Mouse (Mus musculus) embryonic facial prominence, embryonic 10.5 days (tissue): Measurements from ENCODE around the gene Omg. TPM values are rescaled to one million over a fixed set of nuclear protein-coding genes. Genes with fewer than 3 reads are reported as not detected.

Source experiments
- DNase-seq: peaks from one replicate; pipeline ENCODE4 v3.0.0-alpha.2; 2017; ENCODE audit warnings: low spot score
- H3K27ac ChIP-seq: fragments of 300-500 bp; sonication (generic); replicated peaks from 2 replicates; pipeline ENCODE4 v1.5.1; 2016; ENCODE audit warnings: mild to moderate bottlenecking
- H3K27me3 ChIP-seq: fragments of 300-500 bp; sonication (generic); replicated peaks from 2 replicates; pipeline ENCODE4 v1.6.1; 2016; ENCODE audit warnings: low read depth, mild to moderate bottlenecking; ENCODE audit not compliant: poor library complexity, severe bottlenecking
- H3K36me3 ChIP-seq: fragments of 300-500 bp; sonication (generic); replicated peaks from 2 replicates; pipeline ENCODE4 v1.6.1; 2016; ENCODE audit warnings: mild to moderate bottlenecking, moderate library complexity
- H3K4me1 ChIP-seq: fragments of 300-500 bp; sonication (generic); 2 replicates; pipeline ENCODE4 v1.6.1; 2016
- H3K4me3 ChIP-seq: fragments of 300-500 bp; sonication (generic); 2 replicates; pipeline ENCODE4 v1.5.1; 2016; ENCODE audit warnings: mild to moderate bottlenecking, moderate library complexity
- H3K9me3 ChIP-seq: fragments of 300-500 bp; sonication (generic); 2 replicates; pipeline ENCODE4 v1.6.1; 2016; ENCODE audit warnings: mild to moderate bottlenecking
- WGBS: fragments of 180-500 bp; shearing (Covaris S2); methylation state at CpG from one replicate; pipeline ENCODE4 v1.1.7; 2016; 5-methylcytosine and 5-hydroxymethylcytosine counted together
- polyA plus RNA-seq: library from polyadenylated mRNA; unstranded; fragments of >200 nt; fragmentation: Nextera tagmentation; extraction: Ambion mirVana; gene quantifications from 2 replicates; pipeline ENCODE4 v1.2.1, GENCODE M21; 2016

Omg gene
- polyA plus RNA-seq, 1 experiment from 2014 or later: 0.12 TPM

DNA sequence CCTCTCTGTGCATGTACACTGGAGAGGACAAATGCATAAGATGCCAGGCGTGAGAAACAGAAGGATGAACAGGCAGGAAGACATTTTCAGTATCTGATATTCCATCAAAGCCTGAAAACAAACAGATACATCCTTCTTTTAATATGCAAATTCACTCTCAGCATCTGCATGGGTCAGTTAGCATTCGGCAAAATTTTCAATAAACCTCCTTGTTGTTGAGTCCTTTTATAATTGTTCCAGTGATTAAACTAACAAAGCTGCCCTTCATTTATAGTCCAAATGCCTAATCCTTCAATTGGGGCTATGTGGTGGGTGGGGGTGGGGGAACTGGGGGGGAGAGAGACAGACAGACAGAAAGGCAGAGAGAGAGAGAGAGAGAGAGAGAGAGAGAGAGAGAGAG lies 967 bp downstream of the Omg start:
- Histone ChIP-seq H3K9me3 (no peaks in the 10 kb centered on the region), H3K4me3 (no peak overlapping the region), H3K27ac (no peak overlapping the region), H3K4me1 (no peaks in the 10 kb centered on the region), H3K36me3 (0 out of 2 replicates have a peak, but pooled peaks cover 3% of the 10 kb centered on the region), H3K27me3 (no peaks in the 10 kb centered on the region)
- no peak for DNase-seq
- 65% methylated on average over 2 of the region's 2 CpGs for WGBS

DNA sequence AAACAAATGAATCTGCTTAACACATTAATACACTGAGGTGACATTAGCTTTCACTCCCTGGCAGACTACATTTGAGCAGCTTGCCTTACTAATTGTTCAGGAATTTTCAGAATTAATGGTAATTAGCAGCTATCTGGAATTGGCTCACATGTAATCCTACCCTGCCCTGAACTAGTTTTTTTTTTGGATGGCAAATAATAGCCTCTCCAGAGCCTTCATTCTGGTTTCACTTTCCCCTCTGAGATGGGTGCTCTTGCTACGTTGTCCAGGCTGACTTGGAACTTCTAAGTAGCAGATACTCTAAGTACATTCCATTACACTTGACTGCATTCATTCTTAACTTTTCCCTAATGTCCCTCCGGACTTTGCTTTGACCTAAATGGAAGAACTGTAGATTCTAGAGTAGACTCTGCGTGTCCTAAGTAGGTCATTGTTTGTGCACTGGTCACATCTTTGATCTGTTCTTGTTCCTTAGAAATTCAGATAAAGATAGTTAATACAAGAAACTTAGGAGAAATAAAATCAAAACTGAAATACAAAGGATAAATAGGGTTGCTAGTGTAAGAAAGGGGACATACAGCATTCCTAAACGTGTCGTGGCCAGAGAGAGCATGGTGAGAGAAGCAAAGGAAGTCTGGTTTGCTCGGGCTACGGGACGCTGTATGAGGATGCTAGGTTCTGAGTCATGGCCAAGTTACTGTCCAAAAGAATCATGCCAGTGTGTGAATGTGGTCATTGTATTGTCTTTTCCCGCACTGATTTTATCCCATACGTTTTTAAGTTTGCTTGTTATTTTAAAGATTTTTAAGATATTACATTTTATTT lies 8.7 kb downstream of the Omg start:
- 81% methylated on average over 10 of the region's 10 CpGs for WGBS
- H3K4me1 ChIP-seq: no peaks in the 10 kb centered on the region
- H3K27ac ChIP-seq: no peak overlapping the region
- no peaks in the 10 kb centered on the region for H3K27me3 ChIP-seq
- no peak for DNase-seq
- H3K36me3 ChIP-seq: peaks cover 23% of the 10 kb centered on the region
- H3K9me3 ChIP-seq: no peaks in the 10 kb centered on the region
- no peak overlapping the region for H3K4me3 ChIP-seq

DNA sequence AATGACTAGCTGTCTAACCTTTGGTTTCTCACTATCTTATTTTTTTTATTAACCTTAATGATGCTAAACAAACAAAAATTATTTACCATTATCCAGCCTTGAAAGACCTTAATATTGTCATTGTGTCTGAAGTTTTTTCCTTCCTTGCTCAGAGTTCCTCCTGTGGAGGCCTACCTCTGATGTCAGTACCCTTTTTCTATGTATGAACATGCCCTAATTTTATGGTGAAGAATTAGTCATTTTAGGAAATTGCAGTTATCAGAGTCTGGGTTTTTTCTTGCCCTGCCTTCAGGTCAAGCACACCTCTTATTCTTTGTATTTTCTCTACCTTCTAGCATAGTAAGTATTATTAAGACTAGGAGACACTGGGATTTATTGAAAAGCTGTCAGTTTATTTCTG lies 19.2 kb downstream of the Omg start:
- no peaks in the 10 kb centered on the region for H3K9me3 ChIP-seq
- H3K36me3 ChIP-seq: peaks cover 55% of the 10 kb centered on the region
- no peak overlapping the region for H3K27ac ChIP-seq
- no peaks in the 10 kb centered on the region for H3K27me3 ChIP-seq
- DNase-seq: no peak
- no peak overlapping the region for H3K4me3 ChIP-seq
- peaks cover 7% of the 10 kb centered on the region for H3K4me1 ChIP-seq

DNA sequence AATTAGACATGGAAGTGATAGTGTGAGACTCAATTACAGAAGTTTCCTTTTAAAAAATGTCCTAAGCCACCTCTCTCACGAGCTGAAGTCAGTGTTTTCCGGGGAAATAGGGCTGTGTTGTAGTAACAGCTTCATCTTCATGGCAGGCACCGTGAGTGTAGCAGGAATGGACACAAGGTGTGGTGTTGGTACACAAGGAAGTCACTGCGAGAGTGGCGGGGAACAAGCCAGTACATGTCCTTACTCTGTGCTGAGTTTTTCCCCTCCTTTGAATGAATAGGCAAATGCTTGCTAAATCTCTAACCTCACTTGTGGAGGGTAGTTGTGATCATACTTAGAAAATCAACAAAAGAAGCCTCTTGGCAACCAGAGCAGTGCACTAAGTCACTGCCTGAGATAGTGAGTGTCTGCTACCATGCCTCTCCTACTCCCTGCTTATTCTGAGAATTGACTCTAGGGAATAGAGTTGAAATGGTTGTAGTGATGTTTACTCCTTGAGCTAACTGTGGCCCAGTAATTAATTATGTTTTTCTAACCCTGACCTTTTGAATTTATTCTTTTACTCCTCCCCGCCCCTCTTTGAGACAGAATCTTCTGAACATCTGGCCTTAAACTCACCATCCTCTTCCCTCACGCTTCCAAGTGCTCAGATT lies 19.9 kb downstream of the Omg start:
- H3K36me3 ChIP-seq: peaks cover 58% of the 10 kb centered on the region
- H3K4me3 ChIP-seq: no peak overlapping the region
- 72% methylated on average over 7 of the region's 7 CpGs for WGBS
- no peaks in the 10 kb centered on the region for H3K9me3 ChIP-seq
- DNase-seq: no peak
- peaks cover 7% of the 10 kb centered on the region for H3K4me1 ChIP-seq
- H3K27ac ChIP-seq: no peak overlapping the region
- H3K27me3 ChIP-seq: no peaks in the 10 kb centered on the region

DNA sequence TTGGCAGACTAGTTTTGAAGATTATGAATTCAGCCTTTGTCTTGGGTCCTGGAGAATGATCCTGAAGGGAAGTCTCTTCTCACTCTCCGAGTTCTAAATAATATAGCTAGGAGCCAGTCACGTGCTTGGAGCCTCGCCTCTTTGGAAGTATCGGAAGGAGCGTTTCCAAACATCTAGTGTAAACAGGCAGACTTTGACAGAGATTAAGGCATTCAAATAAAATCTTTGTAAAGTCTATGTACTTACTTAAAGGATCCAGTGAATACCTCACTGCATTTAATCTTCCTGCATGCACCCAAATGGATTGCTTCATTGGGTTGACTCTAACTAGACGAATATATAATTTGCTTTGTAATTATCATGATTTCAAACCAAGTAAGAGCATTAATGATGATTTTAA lies 20.5 kb downstream of the Omg start:
- DNase-seq: no peak
- no peak overlapping the region for H3K4me3 ChIP-seq
- peaks cover 62% of the 10 kb centered on the region for H3K36me3 ChIP-seq
- H3K27me3 ChIP-seq: no peaks in the 10 kb centered on the region
- H3K4me1 ChIP-seq: peaks cover 7% of the 10 kb centered on the region
- H3K9me3 ChIP-seq: no peaks in the 10 kb centered on the region
- 89% methylated on average over 6 of the region's 6 CpGs for WGBS
- no peak overlapping the region for H3K27ac ChIP-seq

DNA sequence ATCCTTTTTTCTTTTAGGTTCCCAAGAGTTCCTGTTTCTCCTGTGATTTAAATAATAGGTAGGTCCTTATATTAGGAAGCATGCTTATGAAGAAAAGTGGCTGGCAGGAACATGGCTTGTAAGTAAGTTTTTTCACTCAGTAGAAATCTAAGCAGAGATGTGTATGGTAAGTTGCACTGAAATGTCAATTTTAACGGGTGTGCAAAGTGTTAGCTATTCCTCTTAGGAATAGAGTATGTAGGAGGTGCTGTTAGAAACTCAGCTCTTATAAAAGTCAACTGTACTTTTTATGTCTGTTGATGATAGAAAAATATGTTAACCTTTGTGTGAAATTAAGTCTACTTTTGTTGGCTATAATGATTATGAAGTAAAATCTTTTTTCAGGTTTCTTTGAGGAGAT lies 35.8 kb downstream of the Omg start:
- H3K9me3 ChIP-seq: no peaks in the 10 kb centered on the region
- no peak overlapping the region for H3K27ac ChIP-seq
- no peaks in the 10 kb centered on the region for H3K4me1 ChIP-seq
- no peaks in the 10 kb centered on the region for H3K27me3 ChIP-seq
- 86% methylated on average over 1 of the region's 1 CpGs for WGBS
- DNase-seq: no peak
- H3K4me3 ChIP-seq: no peak overlapping the region
- H3K36me3 ChIP-seq: peaks cover 86% of the 10 kb centered on the region

DNA sequence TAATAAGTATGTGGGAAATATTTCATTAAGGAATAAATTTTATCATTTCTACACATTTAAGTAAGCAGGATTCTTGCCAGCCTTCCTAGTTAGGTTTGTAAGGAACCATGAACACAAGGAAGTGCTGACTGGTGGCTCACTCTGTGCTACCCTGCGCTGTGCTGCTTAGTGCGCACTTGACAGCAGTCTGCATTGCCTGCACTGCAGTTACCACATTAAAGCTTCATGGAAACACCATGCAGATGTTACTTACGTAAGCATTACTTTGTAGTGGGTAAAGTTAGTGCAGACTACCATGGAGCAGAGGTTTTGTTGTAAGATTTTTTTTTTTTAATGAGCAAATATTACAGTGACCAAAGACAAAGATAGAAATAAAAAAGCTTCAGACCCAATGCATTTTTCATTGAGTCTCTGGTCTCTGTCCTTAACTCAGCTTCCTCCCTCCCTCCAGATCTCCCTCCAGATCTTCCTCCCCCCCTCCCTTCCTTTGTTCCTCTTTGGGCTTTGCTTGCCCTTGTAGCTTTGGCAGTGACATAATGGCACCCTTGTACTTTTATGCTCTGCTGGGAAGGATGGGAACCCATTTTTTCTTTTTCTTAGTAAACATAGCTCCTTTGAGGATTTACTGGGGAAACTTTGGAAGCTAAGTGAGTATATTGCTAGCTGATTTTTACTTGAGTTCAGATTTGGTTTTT lies 43.0 kb downstream of the Omg start:
- Histone ChIP-seq H3K4me1 (no peaks in the 10 kb centered on the region), H3K36me3 (peaks cover 93% of the 10 kb centered on the region), H3K27me3 (no peaks in the 10 kb centered on the region), H3K4me3 (no peak overlapping the region), H3K9me3 (no peaks in the 10 kb centered on the region), H3K27ac (no peak overlapping the region)
- no peak for DNase-seq
- 91% methylated on average over 3 of the region's 3 CpGs for WGBS

DNA sequence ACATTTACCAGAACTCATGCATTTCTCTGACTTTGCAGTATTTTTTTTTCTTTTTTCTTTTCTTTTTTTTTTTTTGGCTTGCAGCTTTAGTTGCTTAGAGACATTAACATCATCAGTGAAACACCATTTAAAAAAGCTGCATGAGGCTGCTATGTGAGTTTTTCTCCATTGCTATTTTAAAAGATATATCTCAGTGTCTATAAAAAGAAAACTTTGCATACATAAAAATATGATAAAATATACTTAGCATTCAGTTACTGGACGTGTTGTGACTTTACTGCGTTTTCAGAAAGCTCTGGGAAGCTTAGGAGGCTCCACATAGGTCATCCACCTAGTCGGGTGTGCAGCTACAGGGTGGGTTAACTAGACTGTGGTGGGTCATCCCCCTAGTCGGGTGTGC lies 44.0 kb downstream of the Omg start:
- H3K4me3 ChIP-seq: no peak overlapping the region
- no peaks in the 10 kb centered on the region for H3K9me3 ChIP-seq
- WGBS: 89% methylated on average over 4 of the region's 4 CpGs
- H3K27me3 ChIP-seq: no peaks in the 10 kb centered on the region
- DNase-seq: no peak
- no peaks in the 10 kb centered on the region for H3K4me1 ChIP-seq
- H3K36me3 ChIP-seq: peaks cover 94% of the 10 kb centered on the region
- H3K27ac ChIP-seq: no peak overlapping the region

DNA sequence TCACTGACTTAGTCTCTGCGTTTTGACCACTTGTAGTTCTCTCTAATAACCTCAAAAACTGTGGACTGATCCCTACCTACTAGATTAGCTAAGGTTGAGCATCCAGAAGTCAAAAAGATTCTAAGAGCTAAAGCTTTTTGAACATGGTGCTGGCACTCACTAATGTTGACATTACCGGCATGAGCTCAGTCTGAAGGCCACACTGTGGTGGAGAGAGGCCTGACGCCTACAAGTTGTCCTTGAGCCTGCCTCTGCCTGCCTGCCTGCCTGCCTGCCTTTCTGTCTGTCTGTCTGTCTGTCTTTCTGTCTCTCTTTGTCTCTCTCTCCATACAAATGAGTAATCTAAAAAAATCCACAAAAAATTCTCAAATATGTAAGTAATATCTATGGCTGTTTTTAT lies 46.0 kb downstream of the Omg start:
- no peaks in the 10 kb centered on the region for H3K27me3 ChIP-seq
- H3K9me3 ChIP-seq: no peaks in the 10 kb centered on the region
- 86% methylated on average over 3 of the region's 3 CpGs for WGBS
- no peaks in the 10 kb centered on the region for H3K4me1 ChIP-seq
- H3K27ac ChIP-seq: no peak overlapping the region
- no peak overlapping the region for H3K4me3 ChIP-seq
- H3K36me3 ChIP-seq: peaks cover 91% of the 10 kb centered on the region
- no peak for DNase-seq

DNA sequence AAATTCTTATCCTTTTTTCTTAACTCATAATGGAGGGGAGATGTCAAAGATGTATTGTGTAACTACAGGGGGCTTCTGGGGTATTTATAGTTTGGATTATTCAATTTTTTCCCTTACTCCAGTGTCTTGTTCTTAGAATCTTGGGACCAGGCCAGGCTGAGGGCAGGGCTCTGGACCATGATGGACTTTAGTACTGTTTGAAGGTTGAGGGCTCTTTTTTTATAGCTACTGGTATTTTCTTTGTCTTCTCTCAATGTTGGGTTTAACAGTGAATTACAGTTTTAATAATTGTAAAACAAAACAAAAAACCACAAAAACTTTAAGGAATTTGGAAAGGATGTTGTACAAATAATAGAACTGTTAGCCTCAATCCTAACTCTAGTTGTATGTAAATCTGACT lies 50.9 kb downstream of the Omg start:
- DNase-seq: no peak
- H3K4me1 ChIP-seq: no peaks in the 10 kb centered on the region
- no peak overlapping the region for H3K27ac ChIP-seq
- no peak overlapping the region for H3K4me3 ChIP-seq
- H3K27me3 ChIP-seq: no peaks in the 10 kb centered on the region
- H3K9me3 ChIP-seq: no peaks in the 10 kb centered on the region
- peaks cover 81% of the 10 kb centered on the region for H3K36me3 ChIP-seq
